Mouse (Mus musculus): ENCODE measurements around the gene Oasl2.

- TF ChIP-seq CTCF (IDR thresholded peaks at IDR 0.05; ENCODE audit: low read depth), result no peak
- TF ChIP-seq EP300 (IDR thresholded peaks at IDR 0.05; ENCODE audit: low read depth), result no peak
Measured at GRCm38 (mm10) chr5:114922998-114923473, 26.3 kb downstream of the Oasl2 start, which contains the start of gene Oasl1.

All from heart, postnatal 0 days (tissue).